Mouse (Mus musculus) ES-E14 (cell line): ENCODE data around the gene Erc1.

ENCODE experiments used
- CHD2 ChIP-seq: IDR thresholded peaks from 2 replicates; pipeline ENCODE4 v1.6.1; 2014; ENCODE audit warnings: mild to moderate bottlenecking, low read depth, low read length, inconsistent platforms
- HCFC1 ChIP-seq: IDR thresholded peaks from 2 replicates; pipeline ENCODE4 v1.6.1; 2012; ENCODE audit warnings: low read length, inconsistent platforms, borderline replicate concordance; ENCODE audit not compliant: insufficient read depth
- MAFK ChIP-seq: IDR thresholded peaks from 2 replicates; pipeline ENCODE4 v1.6.1; 2014; ENCODE audit warnings: mild to moderate bottlenecking, low read depth, low read length, inconsistent platforms; ENCODE audit not compliant: insufficient read depth

- TF ChIP-seq MAFK, result no peak
- TF ChIP-seq CHD2, result no peak
- no peak for TF ChIP-seq HCFC1
Measured at GRCm38 (mm10) chr6:119711649-119712305, 136.2 kb downstream of the Erc1 start.
